Mouse (Mus musculus) small intestine, adult 2 months (tissue): Measurements from ENCODE around the gene Prc1.

Experiments used
- CTCF ChIP-seq: fragments of 200-500 bp; IDR thresholded peaks from 2 replicates; pipeline ENCODE4 v1.5.1; 2012; ENCODE audit warnings: low read depth, mild to moderate bottlenecking, control low read depth, inconsistent platforms, low read length, moderate library complexity, mixed read lengths; ENCODE audit not compliant: insufficient replicate concordance, insufficient read length; ENCODE audit errors: extremely low read depth
- POLR2A ChIP-seq: fragments of 200-500 bp; IDR thresholded peaks from 2 replicates; pipeline ENCODE4 v1.6.1; 2012; ENCODE audit warnings: low read depth, mild to moderate bottlenecking, control low read depth, inconsistent platforms, low read length, moderate library complexity

- TF ChIP-seq POLR2A (no peak), CTCF (no peak)
Observed at GRCm38 (mm10) chr7:80287736-80288135, 6.5 kb upstream of the Prc1 start.
